Mouse (Mus musculus): ENCODE measurements at regions not wholly inside any gene's neighbourhood (a gene's known extent, or its start where the extent isn't known, plus 50 kb on each side); places are given as distances from the start of the nearest gene placed in this dataset.

GRCm38 (mm10) chr4:69197577-69197976 lies 243.4 kb upstream of the Brinp1 start:
- no peak for ATAC-seq (ENCODE audit: low FRiP score)
- 86% methylated on average over 1 of the region's 1 CpGs for WGBS
- H3K4me3 ChIP-seq = no peak overlapping the region
- H3K4me1 ChIP-seq (replicated peaks) = no peaks in the 10 kb centered on the region; the same call in 1 of the 2 replicates
- H3K27ac ChIP-seq = no peak overlapping the region
- H3K27me3 ChIP-seq = no peaks in the 10 kb centered on the region
- H3K36me3 ChIP-seq = no peaks in the 10 kb centered on the region
- no peak overlapping the region for H3K4me2 ChIP-seq
- no peaks in the 10 kb centered on the region for H3K9me3 ChIP-seq
- H3K9ac ChIP-seq = no peak overlapping the region

- H3K9ac ChIP-seq = peak overlapping the region; percentile 73
- no peaks in the 10 kb centered on the region for H3K9me3 ChIP-seq
- peak overlapping the region; percentile 65 for H3K4me2 ChIP-seq
- H3K4me3 ChIP-seq = peak overlapping the region; percentile 45
- no peaks in the 10 kb centered on the region for H3K36me3 ChIP-seq
- H3K4me1 ChIP-seq (replicated peaks) = no peaks in the 10 kb centered on the region; the same call in 1 of the 2 replicates
- peak overlapping the region; percentile 81; the same call in 1 of the 2 replicates for H3K27ac ChIP-seq
- H3K27me3 ChIP-seq = no peaks in the 10 kb centered on the region
- ATAC-seq (ENCODE audit: low FRiP score) = peak; percentile 16; the same call in 1 of the 2 replicates
- WGBS = 88% methylated on average over 1 of the region's 1 CpGs
Measured at GRCm38 (mm10) chr4:69196094-69196493, 241.9 kb upstream of the Brinp1 start.

- ATAC-seq (ENCODE audit: low FRiP score) = peak; percentile 96
- H3K36me3 ChIP-seq = no peaks in the 10 kb centered on the region
- WGBS = 1% methylated on average over 13 of the region's 13 CpGs
- peak overlapping the region; percentile 73 for H3K9ac ChIP-seq
- H3K9me3 ChIP-seq = no peaks in the 10 kb centered on the region
- peak overlapping the region; percentile 45 for H3K4me3 ChIP-seq
- H3K4me1 ChIP-seq (replicated peaks) = no peaks in the 10 kb centered on the region; the same call in 1 of the 2 replicates
- H3K27me3 ChIP-seq = no peaks in the 10 kb centered on the region
- H3K4me2 ChIP-seq = peak overlapping the region; percentile 65
- peak overlapping the region; percentile 81 for H3K27ac ChIP-seq
Measured at GRCm38 (mm10) chr4:69195645-69196044, 241.4 kb upstream of the Brinp1 start.

Data from hindbrain, embryonic 13.5 days (tissue).